Mouse (Mus musculus) induced T-regulatory cell, adult 2 months (primary cell): ENCODE data around the gene Il9r.

Experiments
- DNase-seq: peaks from one replicate; pipeline ENCODE4 v3.0.0-alpha.2; 2012; ENCODE audit warnings: low read depth

Gene Il9r

DNA sequence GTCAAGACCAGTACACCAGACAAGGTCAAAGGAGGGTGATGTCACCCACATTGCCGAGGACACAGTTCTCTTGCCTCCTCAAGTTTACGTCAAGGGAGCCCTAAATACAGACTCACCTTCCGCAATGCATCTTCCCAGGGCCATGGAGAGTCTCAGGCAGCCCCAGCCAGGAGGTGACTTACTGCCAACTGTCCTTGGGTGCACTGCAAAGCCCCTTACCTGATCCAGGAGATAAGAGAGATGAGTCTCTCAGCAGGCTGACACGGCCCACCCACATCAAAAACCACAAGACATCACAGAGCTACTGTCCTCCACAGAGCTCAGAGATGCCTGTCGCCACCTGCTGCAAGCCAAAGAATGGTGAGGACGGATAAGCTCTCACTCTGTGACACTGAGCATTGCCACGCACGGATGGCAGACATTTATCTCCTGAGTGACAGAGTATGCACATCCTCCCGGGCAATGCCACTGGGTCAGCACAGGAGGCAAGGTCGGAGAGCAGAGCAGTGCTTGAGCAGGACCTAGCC lies at the start of gene Il9r:
Gene Il9r (minus strand): TSS at position 205 of the 527 bp plus-strand sequence.
- DNase-seq, result peak; percentile 75

DNA sequence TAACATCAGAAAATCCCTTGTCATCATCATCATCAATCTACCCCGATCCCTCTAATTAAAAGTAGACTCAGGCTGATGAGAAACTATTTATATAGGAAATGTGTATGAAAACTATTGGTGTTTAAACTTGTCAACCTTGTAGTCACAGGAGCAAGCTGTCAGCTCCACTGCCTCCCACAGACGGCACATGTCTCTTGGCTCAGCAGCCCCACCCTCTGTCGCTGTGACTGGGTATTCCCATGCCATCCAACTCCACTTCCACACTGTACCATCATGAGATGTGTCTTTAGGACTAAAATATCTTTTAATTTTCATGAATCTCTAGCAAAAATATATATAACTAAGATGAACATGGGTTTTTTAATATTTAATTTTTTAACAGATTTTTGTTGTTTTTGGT lies 48.3 kb upstream of the Il9r start:
- DNase-seq, result no peak

DNA sequence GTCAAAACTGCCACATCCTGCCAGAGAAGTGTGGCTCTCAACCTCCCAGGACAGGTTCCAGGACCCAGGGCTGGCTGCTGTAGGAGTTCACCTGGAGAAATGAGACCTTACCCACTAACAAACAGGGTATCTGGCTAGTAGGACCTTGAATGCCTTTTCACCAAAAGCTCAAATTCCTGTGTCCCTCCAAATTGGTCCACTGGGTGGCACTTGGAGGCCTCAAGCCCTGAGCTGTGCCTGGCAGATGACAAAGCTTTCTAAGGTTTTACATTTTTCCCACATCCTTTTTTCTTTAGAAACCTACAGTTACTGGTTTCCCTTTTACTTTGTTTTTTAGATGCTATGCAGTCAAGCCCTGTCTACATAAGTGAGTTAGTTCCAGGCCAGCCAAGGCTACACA lies 47.0 kb upstream of the Il9r start:
- DNase-seq, result peak; percentile 39

DNA sequence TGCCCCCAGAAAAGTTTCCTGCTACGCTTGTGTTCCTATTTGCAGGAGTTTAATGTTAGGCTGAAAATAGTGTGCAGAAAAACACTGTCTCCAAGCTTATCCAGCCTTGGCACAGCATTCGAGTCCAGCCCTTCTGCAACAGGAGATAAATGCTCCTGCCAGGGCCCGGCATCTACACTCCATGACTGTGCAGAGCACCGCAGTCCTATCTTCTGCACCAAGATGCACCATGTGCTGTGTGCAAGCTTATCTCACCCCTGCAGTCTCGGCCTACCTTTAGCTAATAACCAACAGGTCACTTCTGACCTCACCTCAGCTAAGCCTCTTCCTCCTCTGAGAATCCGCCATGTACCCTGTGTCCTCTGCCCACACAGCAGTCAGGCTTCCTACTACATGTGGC lies 45.5 kb upstream of the Il9r start:
- no peak for DNase-seq

DNA sequence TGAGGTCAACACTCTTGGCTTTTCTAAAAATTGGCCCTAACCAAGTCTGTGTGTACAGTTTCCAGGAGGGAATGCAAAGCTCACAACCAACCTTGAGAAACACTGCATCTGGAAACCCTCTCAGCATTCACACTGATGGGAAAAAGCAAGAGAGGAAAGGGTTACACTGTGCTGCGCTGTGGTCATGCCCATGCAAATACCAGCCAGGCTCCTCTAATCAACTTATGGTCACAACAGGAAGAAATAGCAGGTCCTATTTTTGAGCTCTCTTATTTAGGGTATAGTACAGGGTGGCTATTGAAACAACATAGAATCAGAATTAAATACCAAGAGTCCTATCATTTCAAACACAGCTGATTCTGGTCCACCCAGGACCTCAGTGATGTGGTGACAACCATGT lies 44.5 kb upstream of the Il9r start:
- DNase-seq, result no peak

DNA sequence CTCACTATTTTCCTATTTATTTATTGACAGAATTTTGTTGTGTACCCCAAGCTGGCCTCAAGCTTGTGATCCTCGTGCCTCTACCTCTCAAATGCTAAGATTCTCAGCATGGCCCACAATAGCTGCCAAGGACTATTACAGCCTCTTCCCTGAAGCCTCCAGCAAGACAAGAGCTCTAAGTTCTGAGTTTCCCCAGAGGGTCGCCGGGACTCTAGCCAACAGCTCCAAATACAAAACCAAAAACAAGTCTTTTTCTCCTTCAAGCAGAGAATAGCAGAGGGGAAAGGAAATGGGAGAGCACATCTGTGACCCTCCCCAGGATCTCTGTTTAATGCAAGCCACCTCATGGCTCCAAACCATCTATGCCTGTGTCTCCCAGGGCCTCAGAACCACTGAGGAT lies 44.0 kb upstream of the Il9r start:
- no peak for DNase-seq

DNA sequence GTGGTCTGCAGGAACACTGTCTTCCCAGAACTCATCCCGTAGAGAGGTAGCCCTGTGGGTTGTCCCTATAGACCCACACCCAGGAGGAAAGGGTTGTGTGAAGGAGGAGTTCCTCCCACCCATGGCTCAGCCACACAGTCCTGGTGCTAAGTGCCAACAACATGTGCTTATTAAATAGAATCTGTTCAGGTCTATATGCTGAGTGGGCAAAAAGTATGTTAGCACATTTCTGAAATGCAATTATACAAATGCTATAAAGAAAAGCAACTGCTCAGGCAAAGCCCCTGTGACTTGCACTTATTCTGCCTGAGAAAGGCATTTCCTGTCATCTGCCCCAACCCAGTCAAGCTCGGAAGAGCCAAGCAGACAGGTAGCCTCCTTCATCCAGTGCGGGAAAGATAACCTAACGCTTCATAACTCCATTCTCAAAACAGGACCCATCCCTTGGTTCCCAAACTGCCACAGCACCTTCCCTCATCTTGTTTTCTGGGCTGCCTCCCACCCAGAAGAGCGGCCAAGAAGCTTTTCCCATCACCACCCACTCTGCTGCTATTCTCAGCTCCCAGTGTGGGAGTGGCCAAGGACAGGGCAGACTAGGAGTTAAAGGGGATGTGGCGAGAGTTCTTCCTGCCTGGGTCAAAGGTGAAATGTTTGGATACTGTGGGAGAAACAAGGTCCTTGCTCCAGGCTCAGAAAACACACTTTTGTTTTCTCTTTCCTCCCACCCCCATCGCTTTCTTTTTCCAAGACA lies 43.3 kb upstream of the Il9r start:
- no peak for DNase-seq

DNA sequence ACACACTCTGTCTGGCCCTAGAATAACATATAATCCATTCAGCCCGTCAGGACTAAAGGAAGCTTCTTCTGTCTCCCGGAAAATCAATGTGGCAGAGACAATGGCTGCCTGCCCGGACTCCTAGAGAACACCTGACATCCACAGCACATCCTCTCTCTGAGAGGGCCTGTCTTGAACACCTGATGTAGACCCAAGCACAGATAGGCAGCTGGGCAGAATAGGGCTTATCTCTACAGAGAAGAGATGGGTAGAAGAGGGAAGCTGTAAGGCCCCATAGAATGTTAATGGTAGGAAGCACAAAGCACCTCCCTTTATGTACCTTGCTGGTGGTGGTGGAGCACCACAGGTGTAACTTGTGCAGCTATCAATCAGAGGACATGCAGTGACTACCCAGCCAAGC lies 42.1 kb upstream of the Il9r start:
- no peak for DNase-seq

DNA sequence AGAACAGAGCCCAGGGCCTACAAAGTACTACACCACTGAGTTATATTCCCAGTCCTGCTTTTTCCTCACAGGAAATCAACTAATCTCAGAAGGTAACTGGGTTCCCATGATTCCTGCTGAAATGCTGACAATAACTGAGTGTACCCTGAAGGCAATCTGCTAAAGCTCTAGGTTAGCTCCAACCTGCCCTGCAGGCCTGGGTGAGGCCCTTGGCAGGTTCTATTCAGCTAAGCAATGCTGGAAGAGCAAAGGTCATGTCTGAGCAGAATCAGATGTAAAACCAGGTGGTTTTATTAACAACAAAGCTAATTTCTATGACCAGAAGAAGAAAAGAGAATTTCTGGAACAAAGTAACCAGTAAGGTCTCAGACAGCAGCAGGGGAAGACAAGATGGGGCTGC lies 41.3 kb upstream of the Il9r start:
- DNase-seq, result no peak

DNA sequence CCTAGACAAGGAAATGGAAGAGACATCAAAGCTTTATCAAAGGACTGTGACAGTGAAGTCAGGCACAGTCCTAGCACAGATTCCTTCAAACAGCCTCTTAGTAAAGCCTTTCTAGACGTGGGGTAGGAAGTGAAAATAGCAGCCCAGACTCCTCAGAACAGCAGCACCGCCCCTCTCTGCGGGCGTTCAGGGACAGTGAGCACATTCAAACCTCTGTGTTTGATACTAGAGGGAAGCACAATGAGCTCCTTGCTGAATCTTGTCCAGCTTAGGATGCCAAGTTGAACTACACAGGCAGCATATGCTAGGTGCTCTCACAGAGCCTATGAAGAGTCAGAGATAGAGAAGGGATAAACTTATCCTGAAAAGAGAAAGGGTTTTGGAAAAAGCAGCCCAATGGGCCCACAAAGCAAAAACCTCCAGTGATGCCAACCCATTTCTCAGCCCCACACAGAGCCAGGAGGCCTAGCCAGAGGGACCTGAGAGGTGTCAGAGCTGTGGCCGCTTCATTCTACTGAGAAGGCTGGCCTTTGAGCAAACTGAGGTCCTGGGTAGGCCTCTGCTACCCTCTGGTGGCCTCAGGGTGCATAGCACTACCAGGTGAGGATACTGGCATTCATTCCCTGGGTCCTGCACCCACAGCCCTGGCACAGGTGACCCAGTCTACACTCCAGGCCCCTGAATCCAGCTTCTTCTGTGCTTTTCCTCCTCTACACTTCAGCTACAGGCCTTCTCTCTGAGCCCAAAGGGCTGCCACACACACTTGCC lies 38.2 kb upstream of the Il9r start:
- DNase-seq, result peak; percentile 84

DNA sequence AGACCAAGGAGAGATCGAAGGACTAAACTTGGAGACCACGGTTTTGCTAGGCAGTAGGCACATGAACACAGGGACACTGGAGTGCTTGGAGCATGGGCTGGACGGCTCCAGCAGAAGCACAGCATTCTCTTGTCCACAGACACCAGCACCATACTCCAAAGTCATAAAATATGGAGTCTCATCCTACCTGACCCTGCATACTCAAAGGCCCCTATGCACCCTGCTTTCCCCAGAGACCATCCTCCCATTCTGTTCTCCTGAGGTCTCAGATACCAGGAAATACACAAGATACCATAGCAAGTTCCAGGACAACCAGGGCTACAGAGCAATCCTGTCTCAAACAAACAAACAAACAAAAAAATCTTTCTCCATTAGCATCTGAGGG lies 37.3 kb upstream of the Il9r start:
- no peak for DNase-seq

DNA sequence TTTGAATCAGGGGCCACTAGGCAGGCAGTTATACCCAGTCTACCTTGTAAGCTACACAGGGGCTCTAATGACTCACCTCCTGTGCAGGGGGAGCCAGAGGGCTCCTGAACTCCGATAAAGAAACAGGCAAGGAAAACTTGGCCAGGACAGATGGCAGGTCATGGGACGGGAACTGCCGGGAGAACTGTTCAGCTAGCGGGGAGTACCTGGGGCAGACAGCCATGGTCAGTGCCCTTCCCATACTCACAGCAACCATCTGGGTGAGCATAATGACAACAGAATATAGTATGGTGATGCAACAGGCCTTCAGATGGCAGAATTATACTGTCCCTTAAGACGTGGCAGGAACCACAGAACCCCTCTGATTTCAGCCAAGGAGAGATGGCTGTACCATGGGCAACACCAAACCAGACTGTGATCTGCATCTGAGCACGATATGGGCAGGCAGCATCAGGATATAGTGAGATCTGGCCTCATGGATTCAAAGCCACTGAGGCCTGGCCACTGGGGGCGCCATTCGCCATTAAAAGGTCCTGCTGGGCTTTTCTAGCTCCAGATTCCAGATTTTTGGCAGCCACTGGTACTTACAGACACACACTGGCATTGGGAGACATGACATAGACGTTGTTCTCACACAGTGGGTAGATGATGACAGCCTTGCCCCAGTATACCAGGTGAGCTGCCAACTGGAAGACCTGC lies 36.8 kb upstream of the Il9r start:
- peak; percentile 61 for DNase-seq

DNA sequence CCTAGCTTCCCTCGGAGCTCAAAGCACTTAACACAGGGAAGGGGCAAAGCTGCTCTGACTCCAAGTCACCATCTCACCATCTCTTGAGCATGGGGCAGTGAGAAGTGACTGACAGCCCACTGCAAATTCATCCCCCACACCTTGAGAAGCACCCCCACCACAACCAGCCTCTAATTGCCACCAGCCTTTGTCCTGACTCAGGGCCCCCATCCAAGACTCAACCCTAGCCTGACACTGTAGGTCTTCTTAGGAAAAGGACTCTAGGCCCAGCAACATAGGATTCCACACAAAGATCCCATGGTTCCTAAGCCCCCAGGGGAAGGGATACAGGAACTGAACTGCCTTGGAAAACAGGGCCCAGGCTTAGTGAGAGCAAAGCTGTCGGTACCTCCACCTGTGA lies 36.1 kb upstream of the Il9r start:
- no peak for DNase-seq

DNA sequence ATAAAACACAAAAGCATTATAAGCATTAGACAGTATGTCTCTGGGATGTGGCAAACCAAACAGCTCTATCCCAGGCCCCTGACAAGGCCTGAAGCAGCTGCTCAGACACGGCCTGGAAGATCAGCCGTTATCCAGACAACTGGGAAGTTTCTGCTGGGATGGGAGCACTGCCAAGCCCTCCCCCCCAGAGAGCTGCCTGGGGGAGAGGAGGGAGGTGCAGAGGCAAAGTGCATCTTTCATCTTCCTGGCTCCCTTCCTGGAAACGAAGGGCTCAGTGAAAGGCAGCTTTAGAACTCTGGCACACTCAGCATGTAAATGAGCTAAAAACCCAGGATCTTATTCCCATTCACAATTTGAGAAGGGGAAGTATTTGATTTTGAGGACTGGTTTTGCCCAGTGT lies 35.6 kb upstream of the Il9r start:
- DNase-seq, result no peak

DNA sequence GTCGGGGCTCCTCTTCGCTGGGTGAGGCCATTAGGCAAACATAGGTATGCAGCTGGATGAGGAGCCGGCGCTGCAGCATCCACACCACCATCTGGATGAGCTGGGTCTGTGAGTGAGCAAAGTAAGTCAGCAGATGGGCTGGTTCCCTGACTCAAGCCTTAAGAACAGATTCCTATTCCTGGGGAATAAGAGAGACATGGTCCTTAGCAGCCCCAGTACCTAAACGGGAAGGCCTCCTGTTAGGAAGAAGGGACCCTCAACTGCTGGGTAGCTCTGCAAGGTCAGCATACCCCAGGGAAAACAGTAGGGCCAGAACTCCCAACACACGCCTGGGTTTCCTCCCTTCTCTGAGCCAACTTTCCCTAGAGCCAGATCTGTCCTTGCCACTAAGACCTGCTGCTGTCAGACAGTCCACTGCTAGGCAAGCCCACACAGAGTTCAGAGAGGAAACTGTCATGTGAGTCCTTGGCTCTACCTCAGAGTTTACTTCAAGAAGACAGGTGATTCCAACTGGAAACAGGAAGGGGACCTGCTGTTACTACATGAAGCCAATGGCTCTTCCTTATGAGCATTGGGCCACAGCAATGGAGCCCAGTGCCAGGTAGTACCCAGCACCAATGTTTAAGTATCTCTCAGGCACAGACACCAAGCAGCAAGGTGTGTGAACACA lies 34.9 kb upstream of the Il9r start:
- DNase-seq, result no peak

DNA sequence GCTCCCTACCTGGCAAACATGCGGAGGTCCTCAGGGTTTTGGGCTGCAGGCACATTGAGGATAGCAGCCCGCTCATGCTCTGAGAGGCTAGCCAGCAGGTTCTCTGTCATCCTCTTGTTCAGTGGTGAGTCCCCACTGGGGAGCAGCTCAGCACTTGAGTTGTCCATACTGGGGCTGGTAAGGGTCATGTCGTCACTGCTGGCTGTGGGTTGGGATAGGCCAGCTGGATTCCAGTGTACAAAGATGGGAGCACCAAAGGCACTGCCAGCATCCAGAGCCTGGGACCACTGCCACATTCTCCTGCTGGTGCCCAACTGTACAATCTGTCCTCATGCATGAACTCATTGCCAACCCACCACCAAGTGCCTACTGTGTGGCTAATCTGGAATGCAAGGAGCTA lies 33.8 kb upstream of the Il9r start:
- DNase-seq, result no peak

DNA sequence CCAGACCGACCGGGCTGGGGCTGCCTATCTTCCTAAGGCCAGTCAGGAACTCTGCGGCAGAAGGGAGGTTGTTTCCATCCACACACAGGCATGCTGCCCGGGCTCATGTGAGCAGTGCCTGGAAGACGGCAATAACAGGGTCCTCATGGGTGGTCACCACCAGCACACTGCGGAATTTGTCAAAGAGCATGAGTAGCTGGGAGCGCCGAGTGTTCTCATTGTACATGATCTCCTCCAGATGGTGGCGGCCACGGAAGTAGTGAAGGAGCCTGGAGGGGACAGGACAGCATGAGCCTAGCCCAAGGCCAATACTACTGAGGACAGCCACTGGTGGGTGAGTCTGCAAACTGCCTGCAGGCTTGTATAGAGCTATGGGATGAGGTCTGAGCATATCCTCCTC lies 32.8 kb upstream of the Il9r start:
- no peak for DNase-seq

DNA sequence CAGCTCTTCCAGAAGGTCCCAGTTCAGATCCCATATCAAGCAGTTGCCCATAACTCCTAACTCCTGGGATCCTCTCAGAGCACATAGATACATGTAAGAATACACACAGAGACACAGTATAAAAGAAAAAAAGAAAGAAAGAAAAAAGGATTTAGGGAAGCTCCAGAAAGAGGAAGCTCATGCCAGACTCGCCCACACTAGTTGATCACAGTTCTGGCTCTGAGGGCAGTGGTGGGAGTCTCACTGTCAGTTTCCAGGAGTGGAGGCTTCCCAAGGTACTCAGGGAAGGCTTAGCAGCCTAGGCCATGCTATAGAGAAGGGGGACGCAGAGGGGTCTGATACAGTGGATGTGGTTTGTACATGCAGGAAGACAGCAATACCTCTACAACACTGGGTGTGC lies 31.0 kb upstream of the Il9r start:
- DNase-seq, result no peak

DNA sequence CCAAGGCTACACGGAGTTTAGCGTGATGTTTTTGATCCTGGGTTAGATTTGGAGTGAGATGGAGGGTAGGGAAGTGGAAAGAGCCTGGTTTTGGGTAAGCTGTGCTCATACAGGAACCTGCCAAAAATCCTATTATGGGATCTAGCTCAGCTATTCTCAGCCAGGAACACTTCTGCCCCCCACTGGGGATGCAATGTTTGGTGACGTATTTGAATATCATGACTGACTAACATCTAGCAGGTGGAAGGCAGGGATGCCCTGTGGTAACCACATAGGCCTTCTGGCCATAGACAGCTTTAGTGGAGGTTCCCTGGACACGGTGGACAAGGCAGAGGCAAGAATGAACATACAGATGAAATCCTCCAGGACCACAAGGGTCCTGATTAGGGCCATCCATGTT lies 30.1 kb upstream of the Il9r start:
- DNase-seq, result no peak

DNA sequence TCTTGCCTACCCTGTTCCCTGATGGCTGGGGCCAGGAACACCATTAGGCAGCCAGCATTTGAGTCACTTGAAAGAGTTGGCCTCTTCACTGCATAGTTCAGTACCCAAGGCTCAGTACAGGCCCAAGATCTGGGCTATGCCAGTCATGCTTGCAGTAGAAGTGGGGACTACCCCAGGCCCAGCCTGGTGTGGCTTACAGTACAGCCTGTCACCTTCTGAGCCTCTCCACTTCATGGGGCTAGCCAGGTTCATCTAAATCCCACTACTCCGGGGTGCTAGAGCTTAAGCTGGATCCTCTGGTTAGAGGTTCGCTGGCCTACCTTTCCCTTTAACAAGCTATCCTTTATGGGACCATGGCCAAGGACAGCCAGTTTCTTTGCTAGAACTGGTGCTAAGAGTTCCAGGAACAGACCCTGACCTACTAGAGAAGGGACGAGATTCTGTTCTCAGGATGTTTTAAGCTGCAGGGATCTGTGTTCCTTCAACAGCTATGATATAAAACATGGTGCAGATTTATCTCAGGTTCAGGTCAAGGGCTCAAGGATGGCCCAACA lies 28.3 kb upstream of the Il9r start:
- no peak for DNase-seq

DNA sequence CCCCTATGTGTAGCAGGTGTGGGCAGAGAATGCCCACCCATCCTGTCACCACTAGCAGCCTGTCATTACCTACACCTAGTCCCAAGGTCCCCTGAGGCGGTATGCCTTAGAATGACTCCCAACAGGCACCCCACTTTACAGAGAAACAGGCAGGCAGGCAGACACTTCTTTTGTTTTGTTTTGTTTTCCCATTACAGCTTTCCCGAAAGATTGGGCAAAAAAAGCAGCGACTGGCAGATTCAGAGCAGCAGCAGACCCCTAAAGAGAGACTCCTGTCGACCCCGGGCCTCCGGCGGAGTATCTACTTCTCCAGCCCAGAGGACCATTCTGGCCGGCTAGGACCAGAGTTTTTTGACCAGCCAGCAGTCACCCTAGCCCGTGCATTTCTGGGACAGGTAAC lies 27.5 kb upstream of the Il9r start:
- DNase-seq, result no peak

DNA sequence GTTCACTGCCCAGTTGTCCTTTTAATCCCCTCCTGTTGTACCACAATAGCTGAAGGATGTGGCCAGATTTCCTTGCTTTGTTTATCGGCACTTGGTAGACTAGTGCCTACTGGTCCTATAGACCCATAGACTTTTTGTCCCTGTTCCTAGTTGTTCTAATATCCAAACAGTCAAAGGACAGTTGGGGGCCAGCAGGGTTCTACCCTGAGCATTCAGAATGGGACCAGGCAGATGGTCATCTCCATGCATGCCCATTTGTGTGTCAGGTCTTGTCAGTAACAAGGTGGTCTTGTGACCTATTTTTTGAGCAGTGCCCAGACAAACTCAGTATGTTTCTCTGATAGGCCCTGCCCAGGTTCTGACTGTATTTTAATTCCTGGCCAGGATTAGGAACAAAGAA lies 27.0 kb upstream of the Il9r start:
- DNase-seq, result no peak
